Mouse (Mus musculus) neural tube, embryonic 13.5 days (tissue): Measurements from ENCODE around the gene Wnt7a. TPM values are rescaled to one million over a fixed set of nuclear protein-coding genes. Genes with fewer than 3 reads are reported as not detected.
A peak's percentile ranks its signal among the peaks of the same experiment; 100 is the strongest.

ENCODE experiments used
- ATAC-seq: fragments of 200-750 bp; cut with Nextera tagmentation; 2 replicates; pipeline ENCODE4 v1.8.0; 2017; ENCODE audit warnings: low read depth, mild to moderate bottlenecking, moderate TSS enrichment, moderate library complexity
- H3K27ac ChIP-seq: fragments of 300-500 bp; sonication (generic); replicated peaks from 2 replicates; pipeline ENCODE4 v1.5.1; 2015; ENCODE audit warnings: moderate library complexity, mild to moderate bottlenecking, inconsistent platforms
- H3K27me3 ChIP-seq: fragments of 300-500 bp; sonication (generic); 2 replicates; pipeline ENCODE4 v1.6.1; 2015; ENCODE audit warnings: mild to moderate bottlenecking, inconsistent platforms
- H3K36me3 ChIP-seq: fragments of 300-500 bp; sonication (generic); 2 replicates; pipeline ENCODE4 v1.6.1; 2015; ENCODE audit warnings: mild to moderate bottlenecking, inconsistent platforms
- H3K4me1 ChIP-seq: fragments of 300-500 bp; sonication (generic); replicated peaks from 2 replicates; pipeline ENCODE4 v1.6.1; 2015; ENCODE audit warnings: inconsistent platforms
- H3K4me2 ChIP-seq: fragments of 300-500 bp; sonication (generic); 2 replicates; pipeline ENCODE4 v1.6.1; 2015; ENCODE audit warnings: inconsistent platforms, mild to moderate bottlenecking, moderate library complexity
- H3K4me3 ChIP-seq: fragments of 300-500 bp; sonication (generic); 2 replicates; pipeline ENCODE4 v1.5.1; 2015; ENCODE audit warnings: mild to moderate bottlenecking, inconsistent platforms
- H3K9ac ChIP-seq: fragments of 300-500 bp; sonication (generic); 2 replicates; pipeline ENCODE4 v1.6.1; 2015; ENCODE audit warnings: moderate library complexity, mild to moderate bottlenecking, inconsistent platforms
- H3K9me3 ChIP-seq: fragments of 300-500 bp; sonication (generic); 2 replicates; pipeline ENCODE4 v1.6.1; 2016; ENCODE audit warnings: inconsistent platforms
- WGBS: fragments of 180-500 bp; shearing (Covaris S2); methylation state at CpG from one replicate; pipeline ENCODE4 v1.1.7; 2015; 5-methylcytosine and 5-hydroxymethylcytosine counted together
- polyA plus RNA-seq: library from polyadenylated mRNA; unstranded; fragments of >200 nt; fragmentation: Nextera tagmentation; extraction: Ambion mirVana; gene quantifications from 2 replicates; pipeline ENCODE4 v1.2.1, GENCODE M21; 2015

The Wnt7a gene
- polyA plus RNA-seq, 1 experiment from 2014 or later = 10.1 TPM

GRCm38 (mm10) chr6:91383303-91383702, 27.9 kb downstream of the Wnt7a start:
- Histone ChIP-seq H3K9me3 (no peaks in the 10 kb centered on the region), H3K4me1 (peaks cover 14% of the 10 kb centered on the region; the same call in 1 of the 2 replicates), H3K27me3 (no peaks in the 10 kb centered on the region), H3K4me2 (no peak overlapping the region), H3K9ac (no peak overlapping the region), H3K4me3 (no peak overlapping the region), H3K27ac (no peak overlapping the region), H3K36me3 (no peaks in the 10 kb centered on the region)
- whole genome bisulfite sequencing = 75% methylated on average over 1 of the region's 1 CpGs
- no peak for ATAC-seq

GRCm38 (mm10) chr6:91379871-91380270, 31.3 kb downstream of the Wnt7a start:
- 76% methylated on average over 4 of the region's 4 CpGs for WGBS
- no peaks in the 10 kb centered on the region for H3K36me3 ChIP-seq

GRCm38 (mm10) chr6:91379266-91379665, 31.9 kb downstream of the Wnt7a start:
- Histone ChIP-seq H3K4me3 (no peak overlapping the region), H3K36me3 (no peaks in the 10 kb centered on the region), H3K9ac (no peak overlapping the region), H3K27ac (peak overlapping the region; percentile 55), H3K9me3 (no peaks in the 10 kb centered on the region), H3K4me1 (peaks cover 14% of the 10 kb centered on the region; the same call in 1 of the 2 replicates), H3K4me2 (no peak overlapping the region), H3K27me3 (no peaks in the 10 kb centered on the region)
- peak; percentile 61 for ATAC-seq
- 48% methylated on average over 3 of the region's 3 CpGs for WGBS

More at GRCm38 (mm10) chr6:91379871-91380270, 31.3 kb downstream of the Wnt7a start:
- no peak for ATAC-seq
- 0 out of 2 replicates have a peak overlapping the region, but pooled peaks have one; percentile 15 for H3K27ac ChIP-seq
- no peak overlapping the region for H3K4me3 ChIP-seq
- no peak overlapping the region for H3K4me2 ChIP-seq
- no peaks in the 10 kb centered on the region for H3K27me3 ChIP-seq
- H3K4me1 ChIP-seq = peaks cover 14% of the 10 kb centered on the region; the same call in 1 of the 2 replicates
- H3K9ac ChIP-seq = no peak overlapping the region
- no peaks in the 10 kb centered on the region for H3K9me3 ChIP-seq

- no peaks in the 10 kb centered on the region for H3K36me3 ChIP-seq
- H3K27ac ChIP-seq = no peak overlapping the region
- ATAC-seq = no peak
Observed at GRCm38 (mm10) chr6:91372977-91373376, 38.2 kb downstream of the Wnt7a start.

GRCm38 (mm10) chr6:91372586-91372971, 38.6 kb downstream of the Wnt7a start:
- ATAC-seq = no peak
- no peak overlapping the region for H3K27ac ChIP-seq
- WGBS = 38% methylated on average over 3 of the region's 3 CpGs
- H3K4me3 ChIP-seq = no peak overlapping the region
- no peak overlapping the region for H3K4me2 ChIP-seq
- no peaks in the 10 kb centered on the region for H3K36me3 ChIP-seq
- H3K27me3 ChIP-seq = no peaks in the 10 kb centered on the region
- H3K9ac ChIP-seq = no peak overlapping the region
- H3K4me1 ChIP-seq = peaks cover 13% of the 10 kb centered on the region
- no peaks in the 10 kb centered on the region for H3K9me3 ChIP-seq

More at GRCm38 (mm10) chr6:91372977-91373376, 38.2 kb downstream of the Wnt7a start:
- no peak overlapping the region for H3K4me3 ChIP-seq
- no peaks in the 10 kb centered on the region for H3K9me3 ChIP-seq
- no peak overlapping the region for H3K4me2 ChIP-seq
- peaks cover 12% of the 10 kb centered on the region for H3K4me1 ChIP-seq
- H3K9ac ChIP-seq = no peak overlapping the region
- no peaks in the 10 kb centered on the region for H3K27me3 ChIP-seq

GRCm38 (mm10) chr6:91371912-91372585, 39.1 kb downstream of the Wnt7a start:
- Histone ChIP-seq H3K9ac (no peak overlapping the region), H3K27me3 (no peaks in the 10 kb centered on the region), H3K4me2 (no peak overlapping the region), H3K27ac (no peak overlapping the region), H3K4me3 (no peak overlapping the region), H3K4me1 (peaks cover 13% of the 10 kb centered on the region), H3K36me3 (no peaks in the 10 kb centered on the region), H3K9me3 (no peaks in the 10 kb centered on the region)
- ATAC-seq = no peak

- Histone ChIP-seq H3K9me3 (no peaks in the 10 kb centered on the region), H3K36me3 (no peaks in the 10 kb centered on the region), H3K9ac (no peak overlapping the region), H3K4me1 (peaks cover 24% of the 10 kb centered on the region), H3K27ac (no peak overlapping the region), H3K27me3 (no peaks in the 10 kb centered on the region), H3K4me3 (no peak overlapping the region), H3K4me2 (no peak overlapping the region)
- 86% methylated on average over 1 of the region's 1 CpGs for WGBS
- ATAC-seq = no peak
Observed at GRCm38 (mm10) chr6:91366781-91367180, 44.4 kb downstream of the Wnt7a start.

- Histone ChIP-seq H3K9ac (no peak overlapping the region), H3K27ac (0 out of 2 replicates have a peak overlapping the region, but pooled peaks have one; percentile 6), H3K4me1 (peaks cover 27% of the 10 kb centered on the region), H3K36me3 (no peaks in the 10 kb centered on the region), H3K9me3 (no peaks in the 10 kb centered on the region), H3K27me3 (no peaks in the 10 kb centered on the region), H3K4me3 (no peak overlapping the region), H3K4me2 (no peak overlapping the region)
- WGBS = 64% methylated on average over 14 of the region's 14 CpGs
- 0 out of 2 replicates have a peak, but pooled peaks have one; percentile 48 for ATAC-seq
Observed at GRCm38 (mm10) chr6:91365480-91365879, 45.7 kb downstream of the Wnt7a start.

- H3K4me3 ChIP-seq = no peak overlapping the region
- no peak overlapping the region for H3K27ac ChIP-seq
- no peaks in the 10 kb centered on the region for H3K27me3 ChIP-seq
- H3K36me3 ChIP-seq = no peaks in the 10 kb centered on the region
- ATAC-seq = no peak
- H3K4me2 ChIP-seq = no peak overlapping the region
- no peak overlapping the region for H3K9ac ChIP-seq
- WGBS = 93% methylated on average over 2 of the region's 2 CpGs
- no peaks in the 10 kb centered on the region for H3K9me3 ChIP-seq
- peaks cover 18% of the 10 kb centered on the region for H3K4me1 ChIP-seq
Observed at GRCm38 (mm10) chr6:91362756-91363155, 48.4 kb downstream of the Wnt7a start.

- H3K36me3 ChIP-seq = no peaks in the 10 kb centered on the region
- peak; percentile 63; the same call in 1 of the 2 replicates for ATAC-seq
- no peak overlapping the region for H3K4me3 ChIP-seq
- peaks cover 23% of the 10 kb centered on the region for H3K4me1 ChIP-seq
- H3K27me3 ChIP-seq = no peaks in the 10 kb centered on the region
- H3K9ac ChIP-seq = no peak overlapping the region
- H3K27ac ChIP-seq = peak overlapping the region; percentile 25
- WGBS = 42% methylated on average over 6 of the region's 6 CpGs
- H3K4me2 ChIP-seq = no peak overlapping the region
- H3K9me3 ChIP-seq = no peaks in the 10 kb centered on the region
Observed at GRCm38 (mm10) chr6:91360998-91361397, 50.2 kb downstream of the Wnt7a start.

- no peak overlapping the region for H3K27ac ChIP-seq
- WGBS = 93% methylated on average over 4 of the region's 4 CpGs
Observed at GRCm38 (mm10) chr6:91360371-91360690, 50.8 kb downstream of the Wnt7a start.

GRCm38 (mm10) chr6:91359672-91360370, 51.3 kb downstream of the Wnt7a start:
- Histone ChIP-seq H3K4me3 (no peak overlapping the region), H3K4me2 (no peak overlapping the region), H3K4me1 (peaks cover 26% of the 10 kb centered on the region), H3K36me3 (no peaks in the 10 kb centered on the region), H3K27me3 (no peaks in the 10 kb centered on the region), H3K9ac (no peak overlapping the region), H3K27ac (no peak overlapping the region), H3K9me3 (no peaks in the 10 kb centered on the region)
- ATAC-seq = no peak
- WGBS = 92% methylated on average over 7 of the region's 7 CpGs

More at GRCm38 (mm10) chr6:91360371-91360690, 50.8 kb downstream of the Wnt7a start:
- Histone ChIP-seq H3K9ac (no peak overlapping the region), H3K4me2 (no peak overlapping the region), H3K36me3 (no peaks in the 10 kb centered on the region), H3K27me3 (no peaks in the 10 kb centered on the region), H3K9me3 (no peaks in the 10 kb centered on the region), H3K4me1 (peaks cover 23% of the 10 kb centered on the region), H3K4me3 (no peak overlapping the region)
- ATAC-seq = no peak
